Mouse (Mus musculus) MEL (cell line): ENCODE data around the gene Gm42715. TPM values are rescaled to one million over a fixed set of nuclear protein-coding genes. Genes with fewer than 3 reads are reported as not detected.
"Not testable (repeated sequence)": the region's sequence is repeated elsewhere in the genome, so short reads cannot be mapped to it uniquely, and the experiment has no call there.

Experiments used
- DNase-seq: peaks from one replicate; pipeline ENCODE4 v3.0.0; 2011; ENCODE audit warnings: low read depth, low spot score
- H3K27ac ChIP-seq: 2 replicates; pipeline ENCODE4 v1.5.1; 2012; ENCODE audit warnings: low read depth, mild to moderate bottlenecking, control low read depth, low read length, moderate library complexity; ENCODE audit not compliant: control insufficient read depth
- H3K27me3 ChIP-seq, 2 experiments: fragments of 150-350 bp in 1 of 2; sonication (generic) in 1 of 2; 2 replicates each; pipeline ENCODE4 v1.6.1; 2012; ENCODE audit warnings: low read length in 2 of 2, mild to moderate bottlenecking in 2 of 2, improper control_type of control experiment in 1 of 2, moderate library complexity in 1 of 2; ENCODE audit not compliant: insufficient read depth in 2 of 2, control insufficient read depth in 1 of 2
- H3K36me3 ChIP-seq, 2 experiments: 2 replicates each; pipeline ENCODE4 v1.6.1; 2012 to 2014; ENCODE audit warnings: low read length in 2 of 2, improper control_type of control experiment in 1 of 2, inconsistent platforms in 1 of 2, mild to moderate bottlenecking in 1 of 2; ENCODE audit not compliant: insufficient read depth in 2 of 2, control insufficient read depth in 1 of 2
- H3K4me1 ChIP-seq, 2 experiments: fragments of 150-350 bp in 1 of 2; sonication (generic) in 1 of 2; 2 replicates each; pipeline ENCODE4 v1.6.1; 2012; ENCODE audit warnings: low read length in 2 of 2, improper control_type of control experiment in 1 of 2, mild to moderate bottlenecking in 1 of 2; ENCODE audit not compliant: insufficient read depth in 2 of 2, control insufficient read depth in 1 of 2
- H3K4me3 ChIP-seq, 2 experiments: fragments of 150-350 bp in 1 of 2; sonication (generic) in 1 of 2; 2 replicates each; pipeline ENCODE4 v1.5.1; 2012; ENCODE audit warnings: low read depth in 2 of 2, low read length in 2 of 2, mild to moderate bottlenecking in 2 of 2, moderate library complexity in 2 of 2, control low read depth in 1 of 2, improper control_type of control experiment in 1 of 2; ENCODE audit not compliant: control insufficient read depth in 1 of 2, insufficient read depth in 1 of 2
- H3K79me2 ChIP-seq: 2 replicates; pipeline ENCODE4 v1.6.1; 2012; ENCODE audit warnings: mild to moderate bottlenecking, low read length, moderate library complexity; ENCODE audit not compliant: control insufficient read depth, poor library complexity, insufficient read depth
- H3K9ac ChIP-seq: 2 replicates; pipeline ENCODE4 v1.6.1; 2012; ENCODE audit warnings: low read depth, mild to moderate bottlenecking, control low read depth, low read length, moderate library complexity; ENCODE audit not compliant: control insufficient read depth, poor library complexity, severe bottlenecking
- H3K9me3 ChIP-seq: fragments of 150-350 bp; sonication (generic); replicated peaks from 2 replicates; pipeline ENCODE4 v1.6.1; 2012; ENCODE audit warnings: mild to moderate bottlenecking, low read length, improper control_type of control experiment, moderate library complexity; ENCODE audit not compliant: insufficient read depth
- CHD1 ChIP-seq: IDR thresholded peaks from 2 replicates; pipeline ENCODE4 v1.6.1; 2012; ENCODE audit warnings: low read depth, mild to moderate bottlenecking, inconsistent platforms, low read length, improper control_type of control experiment
- CTCF ChIP-seq, 3 experiments: IDR thresholded peaks in 2 of 3; conservative IDR thresholded peaks in 1 of 3; 2 replicates each; pipeline ENCODE4 v1.5.1; 2011 to 2012; ENCODE audit warnings: low read length in 3 of 3, low read depth in 2 of 3, mild to moderate bottlenecking in 2 of 3, improper control_type of control experiment in 1 of 3, inconsistent platforms in 1 of 3, mixed read lengths in 1 of 3, moderate library complexity in 1 of 3; ENCODE audit not compliant: control insufficient read depth in 1 of 3, insufficient read depth in 1 of 3, poor library complexity in 1 of 3, severe bottlenecking in 1 of 3
- ELF1 ChIP-seq: IDR thresholded peaks from 2 replicates; pipeline ENCODE4 v1.6.1; 2014; ENCODE audit warnings: low read depth, mild to moderate bottlenecking, inconsistent platforms, low read length, improper control_type of control experiment, moderate library complexity
- GABPA ChIP-seq: IDR thresholded peaks from 2 replicates; pipeline ENCODE4 v1.6.1; 2012; ENCODE audit warnings: low read depth, mild to moderate bottlenecking, inconsistent platforms, low read length, improper control_type of control experiment, moderate library complexity
- MEF2A ChIP-seq: IDR thresholded peaks from 2 replicates; pipeline ENCODE4 v1.6.1; 2014; ENCODE audit warnings: low read depth, mild to moderate bottlenecking, inconsistent platforms, low read length, improper control_type of control experiment; ENCODE audit not compliant: poor library complexity, insufficient replicate concordance, severe bottlenecking; ENCODE audit errors: extremely low read depth
- NELFE ChIP-seq: IDR thresholded peaks from 2 replicates; pipeline ENCODE4 v1.6.1; 2011; ENCODE audit warnings: low read depth, low read length, improper control_type of control experiment
- RCOR1 ChIP-seq: IDR thresholded peaks from 2 replicates; pipeline ENCODE4 v1.6.1; 2012; ENCODE audit warnings: low read depth, mild to moderate bottlenecking, inconsistent platforms, low read length, improper control_type of control experiment
- TBP ChIP-seq: IDR thresholded peaks from 2 replicates; pipeline ENCODE4 v1.8.0; 2011; ENCODE audit warnings: low read depth, low read length, improper control_type of control experiment
- USF1 ChIP-seq: IDR thresholded peaks from 2 replicates; pipeline ENCODE4 v1.6.1; 2014; ENCODE audit warnings: low read depth, mild to moderate bottlenecking, inconsistent platforms, low read length, improper control_type of control experiment, moderate library complexity
- ZC3H11A ChIP-seq: IDR thresholded peaks from 2 replicates; pipeline ENCODE4 v1.6.1; 2012; ENCODE audit warnings: low read depth, mild to moderate bottlenecking, inconsistent platforms, low read length, improper control_type of control experiment
- ZNF384 ChIP-seq: IDR thresholded peaks from 2 replicates; pipeline ENCODE4 v1.6.1; 2012; ENCODE audit warnings: low read depth, mild to moderate bottlenecking, inconsistent platforms, low read length, improper control_type of control experiment
- polyA plus RNA-seq, 2 experiments: library from polyadenylated mRNA; stranded (reverse) in 1 of 2; unstranded in 1 of 2; fragments of >175 nt in 1 of 2; fragments of >200 nt in 1 of 2; gene quantifications; 2 replicates each; pipeline versions ENCODE4 v1.2.1 to v1.2.4; 2012; ENCODE audit warnings: low replicate concordance in 2 of 2, low read depth in 1 of 2; ENCODE audit not compliant: insufficient read length in 2 of 2, insufficient read depth in 1 of 2, missing spikeins in 1 of 2
- total RNA-seq: library from RNA; depleted of rRNA; stranded (reverse); fragments of 300-350 nt; gene quantifications from 2 replicates; pipeline ENCODE4 v1.2.3, GENCODE M21; 2012

Gene Gm42715
- total and polyA plus RNA-seq, 3 experiments = 9.0 to 25.4 TPM; not detected in 1

GRCm38 (mm10) chr7:127488364-127488763, 31.0 kb upstream of the Gm42715 start:
- not testable (repeated sequence) for H3K4me1 ChIP-seq, H3K27ac ChIP-seq, H3K4me3 ChIP-seq, H3K36me3 ChIP-seq, H3K79me2 ChIP-seq, H3K9me3 ChIP-seq, H3K27me3 ChIP-seq, H3K9ac ChIP-seq, DNase-seq
- TF ChIP-seq ZNF384 = peak; percentile 62

- H3K27me3 ChIP-seq = no peaks in the 10 kb centered on the region
- DNase-seq = no peak
- no peaks in the 10 kb centered on the region for H3K79me2 ChIP-seq
- H3K9me3 ChIP-seq = no peaks in the 10 kb centered on the region
- H3K4me1 ChIP-seq = no peaks in the 10 kb centered on the region
- H3K4me3 ChIP-seq = no peak overlapping the region
- TF ChIP-seq CHD1 = no peak
- TF ChIP-seq USF1 = no peak
- no peak for TF ChIP-seq CTCF (IDR thresholded peaks at IDR 0.05 in 2 of 3, conservative IDR thresholded peaks at IDR 0.05 in 1 of 3; ENCODE audit: control insufficient read depth in 1 of 3, insufficient read depth in 1 of 3, low read depth in 2 of 3, low read length in 3 of 3, poor library complexity in 1 of 3, severe bottlenecking in 1 of 3)
- TF ChIP-seq MEF2A = no peak
- no peak for TF ChIP-seq ZC3H11A
- no peak overlapping the region for H3K9ac ChIP-seq
- no peak overlapping the region for H3K27ac ChIP-seq
- peaks cover 2 to 6% of the 10 kb centered on the region in 2 experiments; a peak in 3 of 4 replicates for H3K36me3 ChIP-seq
These were observed 29.4 kb upstream of the Gm42715 start for GRCm38 (mm10) chr7:127489982-127490381.

GRCm38 (mm10) chr7:127491846-127492245, 27.5 kb upstream of the Gm42715 start:
- no peak for DNase-seq
- H3K9ac ChIP-seq = no peak overlapping the region
- no peaks in the 10 kb centered on the region for H3K27me3 ChIP-seq
- H3K4me3 ChIP-seq = no peak overlapping the region
- no peaks in the 10 kb centered on the region for H3K79me2 ChIP-seq
- H3K27ac ChIP-seq = no peak overlapping the region
- no peaks in the 10 kb centered on the region for H3K9me3 ChIP-seq
- TF ChIP-seq NELFE = no peak
- no peak for TF ChIP-seq GABPA
- TF ChIP-seq TBP = no peak
- TF ChIP-seq RCOR1 = no peak
- no peak for TF ChIP-seq ELF1
- peaks cover under 1 to 3% of the 10 kb centered on the region in 2 experiments; a peak in 3 of 4 replicates for H3K36me3 ChIP-seq
- no peaks in the 10 kb centered on the region for H3K4me1 ChIP-seq
